ENCODE assay signal across 9 mouse cellular contexts in the genomic region with DNA sequence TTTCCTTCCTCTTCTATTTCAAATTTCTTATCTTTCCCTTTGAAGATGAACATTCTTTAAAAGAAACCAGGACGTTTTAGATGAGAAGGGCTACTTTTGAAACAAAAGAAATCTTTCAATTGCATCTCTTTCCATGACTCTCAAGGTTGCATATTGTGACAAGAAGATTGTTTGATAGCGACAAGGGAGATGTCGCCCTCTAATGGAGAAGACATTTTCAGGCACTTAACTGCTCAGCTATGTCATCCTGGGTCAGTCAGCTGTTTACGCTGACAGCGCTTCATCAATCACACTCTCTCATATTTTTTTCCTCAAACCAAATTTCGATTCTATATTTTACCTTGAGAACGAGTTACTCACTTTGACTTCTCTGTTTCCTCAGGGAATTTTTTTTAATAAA.
DNase-seq lines count a peak whose midpoint lies in the region; ATAC-seq and TF ChIP-seq lines count a peak whose summit lies in the region.
"Had no signal": no experiment of that assay in that cellular context is flagged by ENCODE, and none has a peak within 500 bp of the region (broad histone marks: within the 10 kb centered on the region; RNA-seq: fewer than 3 reads in every experiment).

No protein-coding gene starts in this region.

- H3K27ac ChIP-seq in embryonic facial prominence, embryonic 11.5 days (replicated peaks; ENCODE audit: low read depth, low read length) = no peak overlapping the region
- no peak overlapping the region for H3K27ac ChIP-seq in embryonic facial prominence, embryonic 10.5 days (replicated peaks)
- H3K27ac ChIP-seq in liver, postnatal 0 days (ENCODE audit: low read depth) = no peak overlapping the region
- H3K27ac ChIP-seq in liver, embryonic 11.5 days (ENCODE audit: low read depth, low read length) = no peak overlapping the region
- H3K27ac ChIP-seq: stomach, embryonic 15.5 days had no signal

- H3K4me2 ChIP-seq in embryonic facial prominence, embryonic 11.5 days (ENCODE audit: low read depth, low read length) = no peak overlapping the region
- H3K4me2 ChIP-seq in liver, postnatal 0 days (ENCODE audit: low read depth, low read length) = no peak overlapping the region
- no peak overlapping the region for H3K4me2 ChIP-seq in liver, embryonic 11.5 days
- H3K4me2 ChIP-seq: stomach, embryonic 15.5 days had no signal

- no peak overlapping the region for H3K4me3 ChIP-seq in embryonic facial prominence, embryonic 11.5 days (ENCODE audit: low read depth, low read length)
- no peak overlapping the region for H3K4me3 ChIP-seq in embryonic facial prominence, embryonic 10.5 days
- H3K4me3 ChIP-seq in liver, postnatal 0 days (ENCODE audit: low read depth, low read length) = no peak overlapping the region
- no peak overlapping the region for H3K4me3 ChIP-seq in liver, embryonic 11.5 days (ENCODE audit: low read depth, low read length)
- H3K4me3 ChIP-seq: stomach, embryonic 15.5 days had no signal

- no peak for TF ChIP-seq EP300 in liver, postnatal 0 days (IDR thresholded peaks at IDR 0.05; ENCODE audit: low read depth)

- no peak for ATAC-seq in embryonic facial prominence, embryonic 11.5 days (replicated peaks; ENCODE audit: insufficient number of reproducible peaks, low FRiP score, low TSS enrichment, low read depth)
- no peak for ATAC-seq in liver, postnatal 0 days
- no peak for ATAC-seq in liver, embryonic 11.5 days (replicated peaks; ENCODE audit: low FRiP score)

- WGBS in embryonic facial prominence, embryonic 11.5 days = 34% methylated on average over 7 of the region's 7 CpGs
- WGBS in embryonic facial prominence, embryonic 10.5 days = 30% methylated on average over 7 of the region's 7 CpGs
- WGBS in liver, postnatal 0 days (ENCODE audit: insufficient replicate concordance) = 18% methylated on average over 7 of the region's 7 CpGs
- WGBS in liver, embryonic 11.5 days = 23% methylated on average over 7 of the region's 7 CpGs

- H3K9me3 ChIP-seq in embryonic facial prominence, embryonic 11.5 days (replicated peaks; ENCODE audit: control insufficient read depth, low read length) = no peaks in the 10 kb centered on the region
- H3K9me3 ChIP-seq in embryonic facial prominence, embryonic 10.5 days = no peaks in the 10 kb centered on the region
- H3K9me3 ChIP-seq in liver, postnatal 0 days (ENCODE audit: low read length) = no peaks in the 10 kb centered on the region
- no peaks in the 10 kb centered on the region for H3K9me3 ChIP-seq in liver, embryonic 11.5 days (ENCODE audit: control insufficient read depth, low read length)
- H3K9me3 ChIP-seq: stomach, embryonic 15.5 days had no signal

- H3K9ac ChIP-seq in embryonic facial prominence, embryonic 11.5 days (replicated peaks; ENCODE audit: low read length) = no peak overlapping the region
- no peak overlapping the region for H3K9ac ChIP-seq in liver, postnatal 0 days (replicated peaks)
- no peak overlapping the region for H3K9ac ChIP-seq in liver, embryonic 11.5 days (ENCODE audit: low read depth, low read length)
- H3K9ac ChIP-seq: stomach, embryonic 15.5 days had no signal

- no peaks in the 10 kb centered on the region for H3K36me3 ChIP-seq in embryonic facial prominence, embryonic 11.5 days (replicated peaks; ENCODE audit: control insufficient read depth, insufficient read depth, low read depth, low read length)
- no peaks in the 10 kb centered on the region for H3K36me3 ChIP-seq in embryonic facial prominence, embryonic 10.5 days (replicated peaks)
- no peaks in the 10 kb centered on the region for H3K36me3 ChIP-seq in liver, postnatal 0 days (replicated peaks; ENCODE audit: insufficient read depth, low read length)
- H3K36me3 ChIP-seq in liver, embryonic 11.5 days (ENCODE audit: control insufficient read depth, insufficient read depth, low read length) = no peaks in the 10 kb centered on the region
- H3K36me3 ChIP-seq: stomach, embryonic 15.5 days had no signal

- TF ChIP-seq CTCF in liver, postnatal 0 days (IDR thresholded peaks at IDR 0.05; ENCODE audit: low read depth) = peak; percentile 75

- peak; percentile 45 for DNase-seq in embryonic facial prominence, embryonic 11.5 days (ENCODE audit: low spot score)
- DNase-seq in embryonic facial prominence, embryonic 10.5 days (ENCODE audit: low spot score) = no peak
- DNase-seq in liver, postnatal 0 days = no peak
- no peak for DNase-seq in liver, embryonic 11.5 days (ENCODE audit: low spot score)
- peak; percentile 70 for DNase-seq in embryo, embryonic 10.5 days (ENCODE audit: low spot score)
- peak; percentile 82 for DNase-seq in thymus, postnatal 0 days (ENCODE audit: low spot score)
- no peak for DNase-seq in right cerebral cortex, postnatal 36 days (ENCODE audit: low spot score in 2 of 2)
- DNase-seq in ovary, adult 18-20 months (ENCODE audit: low spot score) = no peak

- no peaks in the 10 kb centered on the region for H3K4me1 ChIP-seq in embryonic facial prominence, embryonic 11.5 days (ENCODE audit: control insufficient read depth, insufficient read depth, low read length)
- H3K4me1 ChIP-seq in embryonic facial prominence, embryonic 10.5 days = peaks cover 6% of the 10 kb centered on the region
- H3K4me1 ChIP-seq in liver, postnatal 0 days (ENCODE audit: insufficient read depth) = no peaks in the 10 kb centered on the region
- H3K4me1 ChIP-seq in liver, embryonic 11.5 days (replicated peaks; ENCODE audit: control insufficient read depth, insufficient read depth, low read length) = no peaks in the 10 kb centered on the region
- H3K4me1 ChIP-seq: stomach, embryonic 15.5 days had no signal

- no peaks in the 10 kb centered on the region for H3K27me3 ChIP-seq in embryonic facial prominence, embryonic 11.5 days (ENCODE audit: control insufficient read depth, insufficient read depth, low read length)
- H3K27me3 ChIP-seq in embryonic facial prominence, embryonic 10.5 days (replicated peaks; ENCODE audit: low read depth, poor library complexity, severe bottlenecking) = no peaks in the 10 kb centered on the region
- H3K27me3 ChIP-seq in liver, postnatal 0 days (ENCODE audit: insufficient read depth, low read length) = no peaks in the 10 kb centered on the region
- H3K27me3 ChIP-seq in liver, embryonic 11.5 days (replicated peaks; ENCODE audit: control insufficient read depth, insufficient read depth, low read length) = no peaks in the 10 kb centered on the region
- H3K27me3 ChIP-seq: stomach, embryonic 15.5 days had no signal

Comparison
In these comparisons a context has a peak if more than half of its experiments do, and no peak if none do; other contexts are left out.
1. DNase-seq: peak in embryonic facial prominence, embryonic 11.5 days (single experiment), embryo, embryonic 10.5 days (single experiment) and thymus, postnatal 0 days (single experiment); none in embryonic facial prominence, embryonic 10.5 days (single experiment), liver, postnatal 0 days (single experiment), liver, embryonic 11.5 days (single experiment), right cerebral cortex, postnatal 36 days (0 of 2) and ovary, adult 18-20 months (single experiment).